Mouse (Mus musculus): ENCODE measurements around the gene St8sia1.

GRCm38 (mm10) chr6:142856258-142856874 lies 107.9 kb downstream of the St8sia1 start:
- TF ChIP-seq MYB (IDR thresholded peaks at IDR 0.05; ENCODE audit: low read depth, low read length) (no peak), CHD2 (IDR thresholded peaks at IDR 0.05; ENCODE audit: low read length) (no peak), POLR2A (IDR thresholded peaks at IDR 0.05; ENCODE audit: control insufficient read depth in 1 of 2, insufficient read depth in 1 of 2, low read depth in 1 of 2, low read length in 2 of 2, poor library complexity in 1 of 2) (no peak), BHLHE40 (IDR thresholded peaks at IDR 0.05; ENCODE audit: borderline replicate concordance, low read depth, low read length) (no peak)
